Mouse (Mus musculus) heart, embryonic 16.5 days (tissue): ENCODE measurements around the gene Cic. TPM values are rescaled to one million over a fixed set of nuclear protein-coding genes. Genes with fewer than 3 reads are reported as not detected.

Experiments
- ATAC-seq: fragments of 200-750 bp; cut with Nextera tagmentation; replicated peaks from 2 replicates; pipeline ENCODE4 v1.8.0; 2017; ENCODE audit warnings: moderate number of reproducible peaks; ENCODE audit not compliant: insufficient read depth, low FRiP score; ENCODE audit errors: extremely low read depth
- H3K27ac ChIP-seq: fragments of 300-500 bp; sonication (generic); 2 replicates; pipeline ENCODE4 v1.5.1; 2014; ENCODE audit warnings: mild to moderate bottlenecking, low read length, control low read depth, moderate library complexity
- H3K27me3 ChIP-seq: fragments of 300-500 bp; sonication (generic); 2 replicates; pipeline ENCODE4 v1.6.1; 2014; ENCODE audit warnings: low read length, mixed read lengths; ENCODE audit not compliant: control insufficient read depth, insufficient read depth
- H3K36me3 ChIP-seq: fragments of 300-500 bp; sonication (generic); 2 replicates; pipeline ENCODE4 v1.6.1; 2014; ENCODE audit not compliant: control insufficient read depth, insufficient read depth
- H3K4me1 ChIP-seq: fragments of 300-500 bp; sonication (generic); 2 replicates; pipeline ENCODE4 v1.6.1; 2014; ENCODE audit warnings: low read length, mixed read lengths; ENCODE audit not compliant: control insufficient read depth, insufficient read depth
- H3K4me2 ChIP-seq: fragments of 300-500 bp; sonication (generic); 2 replicates; pipeline ENCODE4 v1.6.1; 2014; ENCODE audit warnings: low read depth, mild to moderate bottlenecking, control low read depth, low read length
- H3K4me3 ChIP-seq: fragments of 300-500 bp; sonication (generic); 2 replicates; pipeline ENCODE4 v1.5.1; 2014; ENCODE audit warnings: mild to moderate bottlenecking, control low read depth, low read length
- H3K9ac ChIP-seq: fragments of 300-500 bp; sonication (generic); 2 replicates; pipeline ENCODE4 v1.6.1; 2014; ENCODE audit warnings: low read length, control low read depth
- H3K9me3 ChIP-seq: fragments of 300-500 bp; sonication (generic); replicated peaks from 2 replicates; pipeline ENCODE4 v1.6.1; 2016; ENCODE audit warnings: low read length; ENCODE audit not compliant: control insufficient read depth
- WGBS: fragments of 180-500 bp; shearing (Covaris S2); extraction: QIAGEN DNeasy Blood & Tissue Kit; methylation state at CpG from one replicate; pipeline ENCODE4 v1.1.7; 2014; 5-methylcytosine and 5-hydroxymethylcytosine counted together
- polyA plus RNA-seq: library from polyadenylated mRNA; unstranded; fragments of >200 nt; fragmentation: Nextera tagmentation; extraction: Ambion mirVana; gene quantifications from 2 replicates; pipeline ENCODE4 v1.2.1, GENCODE M21; 2015

Gene Cic
- polyA plus RNA-seq, 1 experiment from 2014 or later, result 24.7 TPM

DNA sequence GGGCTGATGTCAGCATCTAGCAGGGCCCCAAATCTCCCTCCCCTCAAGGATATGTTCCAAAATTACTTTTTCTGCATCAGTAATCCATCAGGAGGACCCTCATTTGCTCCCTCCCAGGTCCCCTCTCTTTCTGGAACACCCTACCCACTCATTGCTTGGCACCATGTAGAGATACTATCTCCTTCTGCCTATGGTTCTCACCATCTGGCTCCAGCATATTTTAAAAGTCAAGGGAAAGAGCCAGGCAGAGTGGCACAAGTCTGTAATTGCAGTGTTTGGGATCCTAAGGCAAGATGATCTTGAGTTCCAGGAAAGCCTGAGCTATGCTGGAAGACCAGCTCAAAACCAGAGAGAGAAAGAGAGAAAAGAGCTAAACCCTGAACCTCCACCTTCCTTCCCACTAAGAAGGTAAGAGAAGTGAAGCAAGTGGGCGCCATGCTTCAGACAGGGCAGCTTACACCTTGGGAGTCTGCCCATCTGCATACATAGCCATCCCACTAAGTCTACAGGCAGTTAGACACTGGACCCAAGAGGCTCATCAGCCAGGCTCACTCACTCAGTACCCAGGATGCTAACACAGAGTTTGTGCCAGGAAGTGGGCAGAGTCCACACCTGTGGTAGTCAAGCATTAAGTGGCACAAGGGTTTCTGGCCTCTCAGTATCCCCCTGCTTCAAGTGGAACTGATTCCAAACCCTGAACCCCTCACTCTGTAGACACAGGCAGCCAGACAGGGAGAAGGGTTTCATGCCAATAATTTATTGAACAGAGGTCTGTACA lies 39.8 kb upstream of the Cic start:
- H3K4me3 ChIP-seq, result no peak overlapping the region
- ATAC-seq, result no peak
- no peak overlapping the region for H3K4me2 ChIP-seq
- peaks cover 68% of the 10 kb centered on the region for H3K36me3 ChIP-seq
- no peak overlapping the region for H3K27ac ChIP-seq
- 96% methylated on average over 1 of the region's 1 CpGs for WGBS
- no peak overlapping the region for H3K9ac ChIP-seq
- H3K4me1 ChIP-seq, result no peaks in the 10 kb centered on the region
- H3K9me3 ChIP-seq, result no peaks in the 10 kb centered on the region
- no peaks in the 10 kb centered on the region for H3K27me3 ChIP-seq

DNA sequence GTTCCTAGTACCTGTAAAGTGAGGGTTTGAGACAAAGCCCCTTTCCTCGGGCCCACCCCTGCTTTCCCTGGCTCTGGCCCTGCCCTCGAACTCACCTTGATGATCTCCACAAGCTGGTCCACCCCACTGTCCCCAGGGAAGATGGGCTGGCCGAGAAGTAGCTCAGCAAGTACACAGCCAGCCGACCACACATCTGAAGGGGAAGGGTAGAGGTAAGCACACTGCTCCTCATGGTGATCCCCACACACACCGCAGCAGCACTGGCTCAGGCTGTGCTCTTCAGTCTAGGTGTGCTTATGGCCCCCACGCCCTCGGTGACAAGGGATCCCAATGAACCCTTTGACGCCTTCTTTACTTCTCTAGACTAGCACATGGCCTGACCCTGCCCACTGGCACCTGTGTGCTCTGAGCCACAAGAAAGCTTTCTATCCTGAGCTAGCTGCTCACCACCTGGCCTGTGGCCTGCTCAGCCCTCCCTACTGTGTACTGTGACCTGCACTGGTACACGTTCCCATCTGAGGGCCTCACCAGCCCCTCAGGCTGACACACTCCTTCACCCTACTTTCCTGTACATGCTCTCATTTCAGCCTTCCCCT lies 36.7 kb upstream of the Cic start:
- H3K9ac ChIP-seq, result no peak overlapping the region
- 0 out of 2 replicates have a peak, but pooled peaks have one; percentile 26 for ATAC-seq
- H3K27ac ChIP-seq, result no peak overlapping the region
- peaks cover 71% of the 10 kb centered on the region for H3K36me3 ChIP-seq
- no peak overlapping the region for H3K4me2 ChIP-seq
- no peaks in the 10 kb centered on the region for H3K27me3 ChIP-seq
- WGBS, result 74% methylated on average over 9 of the region's 9 CpGs
- H3K4me3 ChIP-seq, result no peak overlapping the region
- peaks cover 6% of the 10 kb centered on the region for H3K4me1 ChIP-seq
- H3K9me3 ChIP-seq, result no peaks in the 10 kb centered on the region

DNA sequence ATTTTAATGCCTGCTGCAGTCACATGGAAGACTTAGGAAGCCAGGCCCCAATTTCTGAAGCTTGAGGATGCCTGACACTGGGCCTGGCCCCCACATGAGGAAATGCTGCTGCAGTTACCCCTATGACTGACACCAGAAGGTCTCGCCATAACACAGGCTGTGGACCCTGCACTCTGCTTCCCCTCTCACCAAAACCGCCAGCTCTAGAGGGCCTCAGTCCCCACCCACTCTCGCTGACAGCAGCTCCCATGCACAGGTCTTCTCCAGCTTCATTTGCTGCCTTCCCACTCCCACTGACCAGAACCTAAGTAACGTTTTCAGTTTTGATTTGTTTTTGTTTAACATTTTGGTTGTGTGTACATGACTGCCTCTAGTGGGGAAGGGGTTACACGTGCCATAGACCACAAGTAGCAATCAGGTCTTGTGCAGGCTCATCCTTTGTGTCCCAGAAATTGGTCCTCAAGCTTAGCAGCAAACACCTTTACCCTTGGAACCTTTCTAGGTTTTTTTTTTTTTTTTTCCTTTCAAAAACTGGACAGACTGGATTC lies 35.3 kb upstream of the Cic start:
- Histone ChIP-seq H3K36me3 (peaks cover 59% of the 10 kb centered on the region), H3K4me3 (no peak overlapping the region), H3K27me3 (no peaks in the 10 kb centered on the region), H3K4me1 (peaks cover 16% of the 10 kb centered on the region), H3K27ac (peak overlapping the region; percentile 57; the same call in 1 of the 2 replicates), H3K4me2 (no peak overlapping the region), H3K9me3 (no peaks in the 10 kb centered on the region), H3K9ac (no peak overlapping the region)
- ATAC-seq, result no peak
- 56% methylated on average over 5 of the region's 5 CpGs for WGBS

DNA sequence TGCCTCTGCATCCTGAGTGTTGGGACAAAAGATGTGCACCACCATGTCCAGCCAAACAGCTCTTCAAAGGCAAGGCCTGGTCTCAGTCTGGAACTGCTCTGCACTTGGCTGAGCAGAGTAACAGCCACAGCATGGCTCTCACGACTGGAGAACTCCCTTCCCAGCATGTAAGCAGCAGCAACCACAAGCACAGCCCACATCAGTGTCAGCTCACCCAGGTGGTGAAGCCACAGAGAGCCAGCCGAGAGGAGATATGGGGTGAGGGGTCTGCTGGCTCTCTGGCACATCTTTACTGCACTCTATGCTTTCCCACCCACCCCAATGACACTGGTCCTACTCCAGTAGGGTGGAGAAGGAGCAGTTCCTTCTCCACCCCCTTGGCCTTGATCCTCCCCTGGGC lies 34.4 kb upstream of the Cic start:
- Histone ChIP-seq H3K36me3 (peaks cover 50% of the 10 kb centered on the region), H3K27ac (peak overlapping the region; percentile 33; the same call in 1 of the 2 replicates)

DNA sequence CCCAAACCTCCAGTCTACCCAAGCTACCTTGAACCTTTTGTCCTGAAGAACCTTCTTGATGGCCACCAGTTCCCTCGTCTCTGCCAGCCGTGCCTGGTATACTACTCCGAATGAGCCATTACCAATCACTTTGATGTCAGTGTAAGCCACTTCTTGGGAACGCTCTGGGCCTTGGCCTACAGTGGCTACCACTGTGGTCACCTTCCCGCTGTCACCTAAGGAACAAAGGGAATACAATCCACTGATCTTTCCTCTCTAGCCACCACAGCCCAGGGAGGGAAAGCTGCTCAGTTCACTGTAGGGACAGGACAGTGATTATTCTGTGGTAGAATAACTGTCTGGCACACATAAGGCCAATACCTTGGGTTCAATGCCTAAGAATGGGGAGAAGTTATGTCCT lies 32.0 kb upstream of the Cic start:
- ATAC-seq, result no peak
- no peaks in the 10 kb centered on the region for H3K27me3 ChIP-seq
- no peaks in the 10 kb centered on the region for H3K9me3 ChIP-seq
- WGBS, result 92% methylated on average over 5 of the region's 5 CpGs
- peaks cover 28% of the 10 kb centered on the region for H3K36me3 ChIP-seq
- no peak overlapping the region for H3K27ac ChIP-seq
- H3K4me2 ChIP-seq, result no peak overlapping the region
- 0 out of 2 replicates have a peak overlapping the region, but pooled peaks have one; percentile 14 for H3K9ac ChIP-seq
- H3K4me1 ChIP-seq, result peaks cover 28% of the 10 kb centered on the region
- no peak overlapping the region for H3K4me3 ChIP-seq

More for the DNA sequence above, 34.4 kb upstream of the Cic start:
- Histone ChIP-seq H3K9me3 (no peaks in the 10 kb centered on the region), H3K4me3 (no peak overlapping the region), H3K4me2 (no peak overlapping the region), H3K4me1 (peaks cover 16% of the 10 kb centered on the region), H3K9ac (no peak overlapping the region), H3K27me3 (no peaks in the 10 kb centered on the region)
- 68% methylated on average over 2 of the region's 2 CpGs for WGBS
- ATAC-seq, result no peak

DNA sequence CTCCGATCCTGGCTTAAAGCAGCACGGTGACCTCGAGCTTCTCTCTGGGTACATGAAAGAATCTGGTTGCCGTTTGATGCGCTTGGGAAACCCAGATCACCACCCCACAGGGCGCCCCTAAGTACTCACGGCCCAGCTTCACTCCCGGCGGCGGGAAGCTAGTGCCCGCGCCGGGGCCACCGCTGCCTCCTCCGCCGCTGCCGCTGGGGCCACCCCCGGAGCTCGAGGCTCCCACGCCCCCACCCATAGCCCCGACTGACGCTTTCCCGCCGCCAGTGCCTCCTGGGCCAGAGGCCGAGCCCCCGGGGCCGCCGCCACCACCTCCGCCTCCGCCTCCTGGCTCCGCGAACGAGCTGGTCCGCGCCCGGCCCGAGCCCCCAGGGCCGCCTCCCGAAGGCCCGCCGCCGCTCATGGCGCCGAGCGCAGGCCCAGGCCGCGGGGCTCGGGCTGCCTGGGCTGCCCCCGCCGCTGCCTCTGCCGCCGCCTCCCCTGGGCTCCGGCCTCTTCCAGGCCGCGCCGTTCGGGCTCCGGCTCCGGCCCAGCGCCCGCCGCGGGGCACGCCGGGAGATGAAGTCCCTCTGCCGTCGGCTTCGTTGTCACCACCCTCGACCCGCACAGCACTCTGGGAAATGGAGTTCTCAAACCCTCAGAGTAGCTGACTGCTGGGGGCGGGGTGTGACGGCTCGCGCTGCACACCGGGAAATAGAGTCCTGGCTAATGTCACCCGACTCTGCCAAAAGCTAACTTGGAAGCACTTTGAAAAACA lies 30.1 kb upstream of the Cic start, which contains the start of gene Gsk3a:
Gene Gsk3a (minus strand): TSS at position 603 of the 766 bp plus-strand sequence.
- peaks cover 12% of the 10 kb centered on the region for H3K36me3 ChIP-seq
- H3K9ac ChIP-seq, result peak within 1 kb of the TSS; percentile 98
- H3K4me1 ChIP-seq, result peaks cover 36% of the 10 kb centered on the region
- peak; percentile 85 for ATAC-seq
- WGBS, result under 1% methylated on average over 69 of the region's 76 CpGs
- H3K4me2 ChIP-seq, result peak within 1 kb of the TSS; percentile 82
- peak within 1 kb of the TSS; percentile 95 for H3K27ac ChIP-seq
- H3K4me3 ChIP-seq, result peak within 1 kb of the TSS; percentile 90
- H3K27me3 ChIP-seq, result no peaks in the 10 kb centered on the region
- no peaks in the 10 kb centered on the region for H3K9me3 ChIP-seq

DNA sequence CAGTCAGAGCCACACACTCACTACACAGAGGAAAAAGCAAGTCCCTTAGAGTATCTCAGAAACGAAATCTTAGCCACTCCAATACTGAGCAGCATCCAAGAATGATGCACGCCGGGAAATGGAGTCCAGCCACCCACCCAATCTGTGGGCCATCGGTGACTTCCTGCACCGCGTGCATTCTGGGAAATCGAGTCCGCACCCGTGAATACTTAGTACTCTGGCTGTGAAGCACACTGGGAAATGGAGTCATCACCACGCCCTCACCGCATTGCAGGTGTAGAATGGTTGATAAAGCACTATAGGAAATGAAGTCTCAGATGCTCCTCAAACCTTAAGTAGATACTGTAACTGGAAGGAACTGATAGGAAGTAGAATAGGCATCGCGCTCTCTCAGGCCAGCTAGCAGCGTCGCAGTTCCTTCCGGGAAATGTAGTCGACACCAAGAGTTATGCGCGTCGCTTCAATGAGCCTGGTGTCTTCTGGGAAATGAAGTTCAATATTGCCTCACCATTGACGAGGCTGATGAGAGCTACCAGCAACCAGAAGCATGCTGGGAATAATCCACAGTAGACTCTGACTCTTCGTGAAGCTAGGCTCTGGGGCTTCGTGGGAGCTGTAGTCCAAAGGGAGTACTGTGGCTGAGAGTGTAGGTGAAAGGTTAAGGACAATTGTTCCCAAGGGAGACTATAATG lies 29.3 kb upstream of the Cic start:
- H3K4me2 ChIP-seq, result peak overlapping the region; percentile 82
- under 1% methylated on average over 23 of the region's 23 CpGs for WGBS
- peak overlapping the region; percentile 95 for H3K27ac ChIP-seq
- H3K4me1 ChIP-seq, result peaks cover 36% of the 10 kb centered on the region
- peak overlapping the region; percentile 90 for H3K4me3 ChIP-seq
- H3K9me3 ChIP-seq, result no peaks in the 10 kb centered on the region
- H3K27me3 ChIP-seq, result no peaks in the 10 kb centered on the region
- H3K9ac ChIP-seq, result peak overlapping the region; percentile 63
- ATAC-seq, result peak; percentile 87
- peaks cover 14% of the 10 kb centered on the region for H3K36me3 ChIP-seq

DNA sequence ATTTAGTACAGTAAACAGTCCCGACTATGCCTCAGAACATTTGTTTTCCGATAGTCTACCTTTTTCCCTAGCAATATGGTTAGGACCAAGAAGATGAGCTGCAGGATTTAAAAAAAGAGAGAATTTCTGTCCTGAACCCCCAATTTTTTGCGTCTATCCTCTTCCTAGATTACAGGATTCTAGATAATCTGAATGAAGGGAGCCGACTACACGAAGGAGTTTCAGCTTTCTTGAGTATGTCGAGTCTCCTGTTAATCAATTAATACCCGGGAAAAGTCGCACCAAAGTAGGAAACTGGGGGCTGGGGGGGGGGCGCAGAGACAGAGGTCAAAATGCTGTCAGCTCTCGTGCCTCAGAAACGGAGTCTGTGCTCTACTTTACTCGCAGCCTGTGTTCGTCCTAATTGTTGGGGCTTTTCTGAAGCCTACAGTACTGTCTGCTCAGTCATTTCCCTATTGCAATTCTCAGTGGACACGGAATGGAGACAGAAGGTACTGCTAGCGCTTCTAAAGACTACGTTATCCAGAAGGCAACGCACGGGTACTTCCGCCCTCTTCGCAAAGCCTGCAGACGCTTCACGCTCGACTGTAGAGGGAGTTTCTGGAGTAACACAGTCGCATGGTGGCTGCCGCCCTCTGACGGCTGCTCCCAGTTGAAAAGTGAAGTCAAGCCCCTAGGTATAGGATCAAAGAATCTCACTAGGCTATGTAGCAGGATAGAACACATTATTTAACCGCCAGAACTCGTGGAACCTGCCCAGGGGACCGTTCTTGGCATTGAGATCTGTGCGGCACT lies 28.5 kb upstream of the Cic start:
- H3K4me2 ChIP-seq, result peak overlapping the region; percentile 82
- peaks cover 36% of the 10 kb centered on the region for H3K4me1 ChIP-seq
- peak overlapping the region; percentile 95 for H3K27ac ChIP-seq
- peak; percentile 34; the same call in 1 of the 2 replicates for ATAC-seq
- WGBS, result under 1% methylated on average over 30 of the region's 30 CpGs
- peak overlapping the region; percentile 48 for H3K9ac ChIP-seq
- no peaks in the 10 kb centered on the region for H3K9me3 ChIP-seq
- H3K36me3 ChIP-seq, result peaks cover 13% of the 10 kb centered on the region
- no peaks in the 10 kb centered on the region for H3K27me3 ChIP-seq
- peak overlapping the region; percentile 90 for H3K4me3 ChIP-seq
